Mouse (Mus musculus): Measurements from ENCODE around the gene Cbfb. TPM values are rescaled to one million over a fixed set of nuclear protein-coding genes. Genes with fewer than 3 reads are reported as not detected.

The Cbfb gene
- polyA plus RNA-seq, 1 experiment, result 33.1 TPM

- no peak for TF ChIP-seq GATA1 (IDR thresholded peaks at IDR 0.05; ENCODE audit: low read length)
These were observed 87.0 kb downstream of the Cbfb start for GRCm38 (mm10) chr8:105257318-105258114.

DNA sequence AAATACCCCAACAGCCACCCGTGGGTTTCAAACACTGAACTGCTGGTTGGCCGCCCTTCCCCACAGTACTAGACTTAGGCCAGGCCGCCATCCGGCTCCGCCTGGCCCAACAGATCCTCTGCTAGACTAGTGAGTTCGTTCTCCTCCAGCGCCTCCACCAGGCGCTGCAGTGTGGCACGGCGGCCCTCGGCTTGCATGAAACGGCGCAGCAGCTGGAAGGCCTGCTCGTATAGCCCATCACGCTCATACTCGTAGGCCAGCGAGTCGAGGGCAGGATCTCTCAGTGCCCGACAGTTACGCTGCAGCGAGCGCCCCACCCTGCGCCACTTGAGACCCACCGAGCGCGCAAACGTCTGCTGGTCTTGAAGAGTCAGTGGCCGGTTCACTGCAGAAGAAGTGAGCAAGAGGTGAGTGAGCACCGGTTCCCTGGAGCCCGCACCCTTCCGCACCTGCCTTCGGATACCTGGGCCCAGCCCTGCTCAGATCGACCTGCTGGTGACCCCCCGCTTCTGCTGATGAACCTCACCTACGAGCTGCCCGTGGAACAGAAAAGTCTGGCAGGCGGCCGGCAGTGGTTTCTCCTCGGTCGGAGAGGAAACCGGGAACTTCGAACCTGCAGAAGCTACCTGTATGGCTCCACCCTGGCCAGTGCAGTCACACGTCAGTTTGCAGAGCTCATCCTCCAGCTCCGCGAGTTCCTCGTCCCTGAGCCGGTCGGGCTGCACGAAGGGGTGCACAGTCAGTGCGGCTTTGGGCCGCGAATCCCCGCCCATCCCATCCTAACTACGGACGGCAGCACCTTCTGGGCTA is 88.6 kb downstream of the Cbfb start:
- no peak for TF ChIP-seq GATA1 (IDR thresholded peaks at IDR 0.05; ENCODE audit: low read length)

- TF ChIP-seq GATA1 (IDR thresholded peaks at IDR 0.05; ENCODE audit: low read length), result no peak
These were observed 89.3 kb downstream of the Cbfb start for GRCm38 (mm10) chr8:105259721-105260320.

DNA sequence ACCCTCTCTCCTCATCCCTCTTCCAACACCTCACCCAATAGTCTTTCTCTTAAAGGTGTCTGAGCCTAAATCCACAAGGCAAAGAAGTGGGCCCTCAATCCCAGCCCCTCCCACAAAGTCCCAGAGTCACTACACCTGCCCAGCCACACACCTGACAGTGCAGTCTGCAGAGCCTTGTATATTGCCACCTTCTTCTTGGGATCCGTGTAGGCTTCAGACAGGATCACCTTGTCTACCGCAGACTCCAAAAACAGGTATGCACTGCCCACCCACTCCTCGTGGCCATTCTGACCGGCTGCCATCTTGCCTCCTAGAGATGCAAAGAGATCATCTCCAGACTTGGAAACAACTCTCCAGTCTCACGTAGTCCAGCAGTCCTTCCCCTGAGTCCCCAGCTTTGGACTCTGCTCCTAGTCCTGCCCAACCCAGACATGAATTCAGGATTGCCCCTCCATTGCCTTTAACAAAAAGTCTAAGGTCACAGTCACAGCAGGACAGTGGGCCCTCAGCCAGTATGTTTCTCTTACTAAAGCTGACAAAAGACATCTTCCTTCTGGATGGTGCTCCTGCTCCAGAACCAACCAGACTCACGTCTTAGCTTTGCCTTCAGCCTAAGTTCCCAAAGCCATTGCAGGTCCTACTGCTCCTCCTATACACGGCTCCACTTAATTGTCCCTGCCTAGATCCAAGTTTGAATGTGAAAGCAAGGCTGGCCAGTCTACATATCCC is 90.1 kb downstream of the Cbfb start:
- TF ChIP-seq GATA1 (IDR thresholded peaks at IDR 0.05; ENCODE audit: low read length), result no peak

DNA sequence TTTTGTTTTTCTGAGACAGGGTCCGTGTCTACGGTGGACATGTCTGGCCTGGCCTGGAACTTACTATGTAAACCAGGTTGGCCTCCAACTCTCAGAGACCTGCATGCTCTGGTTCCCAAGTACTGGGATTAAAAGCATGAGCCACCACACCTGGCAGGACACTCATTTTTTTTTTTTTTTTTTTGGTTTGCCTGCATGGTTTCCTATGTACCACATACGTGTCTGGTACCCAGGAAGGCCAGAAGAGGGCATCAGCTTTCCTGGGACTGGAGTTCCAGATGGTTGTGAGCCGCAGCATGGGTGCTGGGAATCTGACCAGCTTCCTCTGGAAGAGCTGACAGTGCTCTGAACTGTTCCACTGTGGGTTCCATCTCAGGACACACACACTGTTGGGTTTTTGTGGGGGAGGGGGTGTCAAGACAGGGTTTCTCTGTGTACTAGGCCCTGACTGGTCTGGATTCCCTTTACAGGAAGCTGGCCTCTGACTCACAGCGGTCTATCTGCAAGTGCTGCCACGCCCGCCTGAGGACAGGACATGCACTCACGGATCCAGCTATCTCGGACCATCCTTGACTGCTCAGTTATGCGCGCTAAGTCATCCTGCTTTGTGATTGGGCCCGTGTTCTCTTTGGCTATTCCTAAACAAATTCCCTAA is 91.0 kb downstream of the Cbfb start:
- no peak for TF ChIP-seq GATA1 (IDR thresholded peaks at IDR 0.05; ENCODE audit: low read length)

- no peak for TF ChIP-seq GATA1 (IDR thresholded peaks at IDR 0.05; ENCODE audit: low read length)
These were observed 92.9 kb downstream of the Cbfb start for GRCm38 (mm10) chr8:105263244-105263912.

DNA sequence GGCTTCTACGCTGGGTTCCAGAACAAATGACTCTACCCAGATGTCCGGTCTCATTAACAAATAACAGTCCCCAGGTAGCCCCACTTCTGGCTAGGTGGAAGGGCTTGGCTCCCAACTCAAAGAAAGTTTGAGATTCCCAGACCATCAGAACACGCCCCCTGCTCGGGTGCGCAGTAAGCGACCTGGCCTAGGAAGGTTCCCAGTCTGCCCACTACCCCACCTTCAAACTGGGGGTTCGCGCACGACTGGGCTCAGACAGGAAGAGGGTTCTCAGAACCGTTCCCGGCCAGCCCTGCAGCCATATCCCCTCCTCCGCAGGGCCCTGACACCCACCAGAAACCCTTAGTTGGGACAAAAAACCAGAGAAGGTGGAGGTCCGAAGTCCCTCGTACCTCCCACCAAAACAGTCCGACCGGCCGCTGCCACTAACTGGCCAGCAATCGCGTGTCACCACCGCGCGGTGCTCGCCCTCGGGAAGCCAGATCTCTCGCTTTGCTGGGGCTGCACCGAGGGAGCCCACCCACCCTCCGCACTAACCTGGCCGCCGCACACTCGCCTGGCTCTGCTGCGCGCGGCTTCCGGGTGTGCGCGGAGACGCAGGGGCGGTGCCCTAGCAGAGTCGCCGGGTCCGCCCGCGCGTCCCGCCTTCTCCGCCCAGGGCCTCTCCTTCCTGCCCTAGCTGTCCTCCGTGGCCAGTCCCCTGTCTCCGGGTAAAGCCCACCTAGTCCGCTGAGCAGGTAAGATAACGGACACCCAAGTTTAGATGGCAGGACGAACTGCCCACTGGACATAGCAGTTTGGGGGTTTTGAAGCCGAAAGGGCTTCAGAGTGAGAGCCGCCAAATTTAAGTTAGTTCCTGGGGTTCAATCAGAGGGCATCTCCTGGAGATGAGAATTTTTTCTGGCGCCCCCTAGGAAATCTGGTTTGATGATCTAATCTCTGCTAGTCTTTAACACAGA is 93.8 kb downstream of the Cbfb start, which contains the start of the genes Tradd and Fbxl8:
Gene Tradd (minus strand): TSS at position 586 of the 959 bp plus-strand sequence.
Gene Fbxl8 (plus strand): TSS at position 625 of the 959 bp plus-strand sequence.
- no peak for TF ChIP-seq GATA1 (IDR thresholded peaks at IDR 0.05; ENCODE audit: low read length)

GRCm38 (mm10) chr8:105265128-105265527 is 94.7 kb downstream of the Cbfb start:
- no peak for TF ChIP-seq GATA1 (IDR thresholded peaks at IDR 0.05; ENCODE audit: low read length)

DNA sequence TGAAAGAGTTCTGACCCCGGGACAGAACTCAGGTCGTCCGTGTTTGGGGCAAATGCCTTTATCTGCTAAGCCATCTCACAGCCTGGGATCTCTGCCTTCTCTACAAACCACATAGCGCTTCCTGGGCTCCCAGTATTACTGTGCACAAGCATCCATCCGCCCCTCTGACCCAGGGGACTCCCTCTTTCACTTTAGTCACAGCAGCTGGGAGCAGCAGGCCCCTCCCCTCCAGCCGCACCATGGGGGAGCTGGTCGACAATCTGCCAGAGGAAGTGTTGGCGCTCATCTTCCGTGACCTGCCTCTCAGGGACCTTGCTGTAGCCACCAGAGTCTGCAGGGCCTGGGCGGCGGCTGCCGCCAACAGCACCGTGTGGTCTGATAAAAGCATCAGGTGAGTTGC is 96.3 kb downstream of the Cbfb start:
- no peak for TF ChIP-seq GATA1 (IDR thresholded peaks at IDR 0.05; ENCODE audit: low read length)

Other genes with a start within 250 kb of the Cbfb start
- gene Ces2e, start 244.4 kb upstream of the Cbfb start, polyA plus RNA-seq (2012), result not detected in 2 replicates
- not detected in 2 replicates for gene Ces2f, start 223.3 kb upstream of the Cbfb start, polyA plus RNA-seq (2012)
- 3.7 and 6.9 TPM in 2 replicates for gene Ces2g, start 209.0 kb upstream of the Cbfb start, polyA plus RNA-seq (2012)
- gene Ces2h, start 169.8 kb upstream of the Cbfb start, polyA plus RNA-seq (2012), result not detected in 2 replicates
- gene Ces3a, start 122.1 kb upstream of the Cbfb start, polyA plus RNA-seq (2012), result not detected in 2 replicates
- not detected in 2 replicates for gene Ces3b, start 86.9 kb upstream of the Cbfb start, polyA plus RNA-seq (2012)
- not detected in 2 replicates for gene Ces4a, start 38.9 kb upstream of the Cbfb start, polyA plus RNA-seq (2012)
- 4.6 and 6.4 TPM in 2 replicates for gene D230025D16Rik, start 54.5 kb downstream of the Cbfb start, polyA plus RNA-seq (2012)
- 13.1 and 16.3 TPM in 2 replicates for gene B3gnt9, start 84.5 kb downstream of the Cbfb start, polyA plus RNA-seq (2012)
- gene Tradd, start 93.9 kb downstream of the Cbfb start, polyA plus RNA-seq (2012), result 31.1 and 39.7 TPM in 2 replicates
- 7.0 and 8.3 TPM in 2 replicates for gene Fbxl8, start 94.0 kb downstream of the Cbfb start, polyA plus RNA-seq (2012)
- 0.55 and 0.76 TPM in 2 replicates for gene Hsf4, start 99.1 kb downstream of the Cbfb start, polyA plus RNA-seq (2012)
- 0.24 and 0.43 TPM in 2 replicates for gene Nol3, start 105.5 kb downstream of the Cbfb start, polyA plus RNA-seq (2012)
- gene 4931428F04Rik, start 119.2 kb downstream of the Cbfb start, polyA plus RNA-seq (2012), result 1.6 and 1.8 TPM in 2 replicates
- gene Exoc3l, start 125.4 kb downstream of the Cbfb start, polyA plus RNA-seq (2012), result 1.3 and 1.4 TPM in 2 replicates
- 47.6 and 62.4 TPM in 2 replicates for gene E2f4, start 127.0 kb downstream of the Cbfb start, polyA plus RNA-seq (2012)
- 0.87 and 0.95 TPM in 2 replicates for gene Elmo3, start 134.9 kb downstream of the Cbfb start, polyA plus RNA-seq (2012)
- 3.4 and 4.3 TPM in 2 replicates for gene Lrrc29, start 155.6 kb downstream of the Cbfb start, polyA plus RNA-seq (2012)
- 18.3 and 26.8 TPM in 2 replicates for gene Tmem208, start 155.7 kb downstream of the Cbfb start, polyA plus RNA-seq (2012)
- 7.3 and 7.7 TPM in 2 replicates for gene Fhod1, start 177.3 kb downstream of the Cbfb start, polyA plus RNA-seq (2012)
- gene Slc9a5, start 178.2 kb downstream of the Cbfb start, polyA plus RNA-seq (2012), result 0.49 and 0.50 TPM in 2 replicates
- not detected in 2 replicates for gene Plekhg4, start 202.6 kb downstream of the Cbfb start, polyA plus RNA-seq (2012)
- not detected in 2 replicates for gene Kctd19, start 242.8 kb downstream of the Cbfb start, polyA plus RNA-seq (2012)
- gene Lrrc36, start 242.9 kb downstream of the Cbfb start, polyA plus RNA-seq (2012), result not detected in 2 replicates